Mouse (Mus musculus): Measurements from ENCODE around the gene Retreg3. TPM values are rescaled to one million over a fixed set of nuclear protein-coding genes. Genes with fewer than 3 reads are reported as not detected.
A peak's percentile ranks its signal among the peaks of the same experiment; 100 is the strongest.

Retreg3 gene
- polyA plus RNA-seq, 1 experiment from 2014 or later: 13.2 TPM

DNA sequence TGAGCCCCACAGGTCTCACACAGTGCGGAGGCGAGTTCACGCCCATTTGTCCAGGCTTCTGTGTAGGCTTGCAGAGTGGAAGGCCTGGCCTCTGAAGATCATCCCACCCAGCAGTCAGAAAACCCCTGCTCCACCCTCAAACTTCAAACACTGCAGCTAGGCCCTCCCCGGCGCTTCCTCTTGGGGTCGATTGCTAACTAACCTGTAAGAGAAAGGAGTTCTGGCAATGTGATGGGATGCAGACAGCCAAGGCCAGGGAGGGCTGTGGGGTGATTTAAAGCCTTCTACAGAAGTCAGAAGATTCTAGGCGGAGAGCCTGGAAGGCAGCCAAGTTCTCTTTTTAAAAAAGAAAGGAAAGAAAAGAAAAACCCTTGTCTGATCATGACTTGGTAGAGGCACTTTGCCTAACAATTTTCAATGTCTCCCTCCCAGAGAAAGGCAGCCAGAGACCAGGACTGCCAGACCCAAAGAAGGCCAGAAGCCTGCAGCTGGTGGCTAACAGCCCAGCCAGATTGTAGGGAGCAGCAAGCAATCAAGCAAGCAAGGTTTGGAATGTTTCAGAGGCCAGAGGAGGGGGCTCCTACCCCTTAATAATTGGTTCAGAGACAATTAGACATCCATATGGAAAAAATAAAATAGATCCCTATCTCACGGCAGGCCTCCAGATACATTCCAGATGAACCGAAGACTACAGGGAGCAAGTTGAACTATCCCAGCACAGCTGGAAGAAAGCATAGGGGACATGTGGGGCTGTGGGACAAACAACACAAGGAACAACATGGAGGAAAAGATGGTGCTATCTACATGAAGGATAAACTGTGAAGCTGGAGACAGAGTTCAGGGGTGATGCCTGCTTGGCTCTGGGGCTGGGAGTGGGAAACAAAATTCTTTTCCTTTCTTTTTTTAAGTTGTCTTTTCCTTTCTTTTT, 29.7 kb upstream of the Retreg3 start:
- no peaks in the 10 kb centered on the region for H3K36me3 ChIP-seq (ENCODE audit: control insufficient read depth, insufficient read depth, low read length)
- peak overlapping the region; percentile 80 for H3K27ac ChIP-seq (ENCODE audit: low read length)
- peak overlapping the region; percentile 41 for H3K9ac ChIP-seq (ENCODE audit: low read depth, low read length)
- ATAC-seq: peak; percentile 61
- H3K4me3 ChIP-seq (ENCODE audit: low read length): no peak overlapping the region
- WGBS: 31% methylated on average over 9 of the region's 9 CpGs
- H3K4me1 ChIP-seq (ENCODE audit: control insufficient read depth, insufficient read depth, low read length): peaks cover 13% of the 10 kb centered on the region
- H3K4me2 ChIP-seq (ENCODE audit: low read depth, low read length): no peak overlapping the region
- no peaks in the 10 kb centered on the region for H3K27me3 ChIP-seq (replicated peaks; ENCODE audit: control insufficient read depth, insufficient read depth, low read length)
- no peaks in the 10 kb centered on the region for H3K9me3 ChIP-seq (ENCODE audit: control insufficient read depth, low read length)

DNA sequence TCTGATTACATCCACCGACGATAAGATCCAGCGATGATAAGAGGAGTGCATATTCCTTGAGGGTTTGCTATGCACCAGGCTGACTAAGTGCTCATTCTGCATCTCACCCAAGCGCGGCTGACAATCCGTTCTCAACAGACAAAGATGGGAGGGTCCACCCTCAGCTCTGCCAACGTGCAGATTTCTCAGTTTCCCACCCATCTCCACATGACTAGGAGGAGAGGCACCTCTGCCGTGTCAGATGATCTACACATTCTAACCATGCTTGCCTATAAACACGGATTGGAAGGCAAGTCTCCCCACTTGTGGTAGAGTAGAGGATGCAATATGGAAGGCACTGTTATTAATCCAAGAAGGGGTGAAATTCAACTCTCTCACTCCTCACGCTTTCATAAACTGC, 29.1 kb upstream of the Retreg3 start:
- ATAC-seq: no peak
- Histone ChIP-seq H3K4me1 (ENCODE audit: control insufficient read depth, insufficient read depth, low read length) (peaks cover 16% of the 10 kb centered on the region), H3K27ac (ENCODE audit: low read length) (peak overlapping the region; percentile 80), H3K9ac (ENCODE audit: low read depth, low read length) (peak overlapping the region; percentile 41), H3K4me2 (ENCODE audit: low read depth, low read length) (no peak overlapping the region), H3K4me3 (ENCODE audit: low read length) (no peak overlapping the region), H3K9me3 (ENCODE audit: control insufficient read depth, low read length) (no peaks in the 10 kb centered on the region), H3K36me3 (ENCODE audit: control insufficient read depth, insufficient read depth, low read length) (no peaks in the 10 kb centered on the region), H3K27me3 (replicated peaks; ENCODE audit: control insufficient read depth, insufficient read depth, low read length) (no peaks in the 10 kb centered on the region)
- 62% methylated on average over 10 of the region's 10 CpGs for WGBS

DNA sequence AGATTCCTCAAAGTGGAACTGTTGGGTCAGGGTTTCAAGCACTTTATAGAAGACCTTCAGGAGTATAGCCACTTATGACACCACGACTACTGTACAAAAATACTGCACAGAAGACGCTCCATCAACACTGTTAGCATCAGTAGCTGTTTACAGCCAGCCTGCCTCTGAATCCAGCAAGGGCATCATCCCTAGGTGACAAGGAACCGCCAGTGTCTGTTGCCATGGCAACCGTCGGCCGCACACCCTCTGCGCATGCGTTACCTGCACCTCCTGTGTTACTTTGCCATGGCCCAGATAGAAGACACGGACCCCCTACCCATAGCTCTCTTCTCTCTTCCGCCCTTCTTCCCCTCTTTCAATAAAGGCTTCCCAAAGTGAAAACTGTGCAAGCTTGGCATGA, 26.7 kb upstream of the Retreg3 start:
- H3K27me3 ChIP-seq (replicated peaks; ENCODE audit: control insufficient read depth, insufficient read depth, low read length): no peaks in the 10 kb centered on the region
- ATAC-seq: no peak
- H3K36me3 ChIP-seq (ENCODE audit: control insufficient read depth, insufficient read depth, low read length): no peaks in the 10 kb centered on the region
- H3K4me2 ChIP-seq (ENCODE audit: low read depth, low read length): no peak overlapping the region
- no peak overlapping the region for H3K27ac ChIP-seq (ENCODE audit: low read length)
- WGBS: 34% methylated on average over 10 of the region's 10 CpGs
- no peak overlapping the region for H3K9ac ChIP-seq (ENCODE audit: low read depth, low read length)
- H3K4me1 ChIP-seq (ENCODE audit: control insufficient read depth, insufficient read depth, low read length): peaks cover 20% of the 10 kb centered on the region
- no peak overlapping the region for H3K4me3 ChIP-seq (ENCODE audit: low read length)
- H3K9me3 ChIP-seq (ENCODE audit: control insufficient read depth, low read length): no peaks in the 10 kb centered on the region

DNA sequence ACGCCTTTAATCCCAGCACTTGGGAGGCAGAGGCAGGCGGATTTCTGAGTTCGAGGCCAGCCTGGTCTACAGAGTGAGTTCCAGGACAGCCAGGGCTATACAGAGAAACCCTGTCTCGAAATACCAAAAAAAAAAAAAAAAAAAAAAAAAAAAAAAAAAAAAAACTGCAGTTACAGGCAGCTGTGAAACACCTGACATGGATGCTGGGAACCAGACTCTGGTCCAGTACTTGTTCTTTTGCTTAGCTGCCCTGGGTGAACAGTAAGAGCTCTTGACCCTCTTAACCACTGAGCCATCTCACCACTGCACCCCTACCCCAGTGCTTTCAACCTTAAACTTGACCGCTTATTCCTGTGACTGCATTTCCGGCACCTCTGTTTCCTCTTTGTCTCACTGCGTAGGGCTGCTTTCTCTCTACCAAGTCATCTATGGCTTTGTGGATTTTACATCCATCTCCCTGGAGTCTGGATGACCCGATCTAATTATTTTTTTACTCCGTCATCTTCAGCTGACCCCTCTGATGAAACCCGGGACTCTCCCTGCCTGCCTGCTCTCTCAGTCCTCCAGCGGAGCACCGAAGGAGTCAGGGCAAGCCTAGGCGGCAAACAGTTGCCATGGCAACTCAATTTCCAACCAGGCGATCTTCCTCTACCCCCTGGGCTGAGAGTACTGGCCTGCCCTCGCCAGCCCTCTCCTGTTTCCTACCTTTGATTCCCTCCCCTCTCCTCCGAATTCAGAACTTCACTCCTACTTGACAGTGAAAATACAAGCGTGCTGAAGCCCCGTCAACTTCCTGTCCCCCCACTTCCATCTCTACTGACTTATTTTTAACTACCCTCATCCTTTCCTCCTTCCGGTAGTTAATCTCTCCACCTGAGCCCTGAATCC, 23.9 kb upstream of the Retreg3 start:
- H3K9me3 ChIP-seq (ENCODE audit: control insufficient read depth, low read length): no peaks in the 10 kb centered on the region
- 0 out of 2 replicates have a peak, but pooled peaks have one; percentile 44 for ATAC-seq
- H3K4me2 ChIP-seq (ENCODE audit: low read depth, low read length): peak overlapping the region; percentile 52
- H3K4me3 ChIP-seq (ENCODE audit: low read length): peak overlapping the region; percentile 29
- peak overlapping the region; percentile 48 for H3K9ac ChIP-seq (ENCODE audit: low read depth, low read length)
- 25% methylated on average over 18 of the region's 19 CpGs for WGBS
- H3K27ac ChIP-seq (ENCODE audit: low read length): no peak overlapping the region
- H3K27me3 ChIP-seq (replicated peaks; ENCODE audit: control insufficient read depth, insufficient read depth, low read length): no peaks in the 10 kb centered on the region
- no peaks in the 10 kb centered on the region for H3K36me3 ChIP-seq (ENCODE audit: control insufficient read depth, insufficient read depth, low read length)
- H3K4me1 ChIP-seq (ENCODE audit: control insufficient read depth, insufficient read depth, low read length): peaks cover 16% of the 10 kb centered on the region

DNA sequence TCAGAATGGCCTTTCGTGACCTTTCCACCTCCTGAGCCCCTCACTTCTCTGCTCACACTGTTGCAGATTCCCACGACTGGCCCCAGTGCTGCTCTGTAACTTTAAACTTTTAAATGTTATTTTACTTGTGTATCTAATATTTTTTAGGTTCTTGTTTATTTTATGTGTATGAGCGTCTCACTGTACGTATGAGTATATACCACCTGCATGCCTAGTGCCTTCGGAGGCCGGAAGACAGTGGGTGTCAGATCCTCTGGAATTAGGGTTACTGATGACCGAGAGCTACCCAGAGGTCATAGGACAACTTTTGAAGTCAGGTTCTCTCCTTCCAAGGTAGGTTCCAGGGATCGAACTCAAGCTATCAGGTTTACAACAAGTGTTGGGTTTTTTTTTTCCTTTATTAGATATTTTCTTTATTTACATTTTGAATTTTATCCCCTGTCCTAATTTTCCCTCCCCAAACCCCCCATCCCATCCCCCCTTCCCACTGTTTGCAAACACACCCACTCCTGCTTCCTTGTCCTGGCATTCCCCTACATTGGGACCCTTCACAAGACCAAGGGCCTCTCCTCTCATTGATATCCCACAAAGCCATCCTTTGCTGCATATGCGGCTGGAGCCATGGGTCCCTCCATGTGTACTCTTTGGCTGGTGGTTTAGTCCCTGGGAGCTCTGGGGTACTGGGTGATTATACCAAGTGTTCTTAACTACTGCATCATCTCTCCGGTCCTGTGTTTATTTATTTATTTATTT, 22.7 kb upstream of the Retreg3 start:
- Histone ChIP-seq H3K4me2 (ENCODE audit: low read depth, low read length) (no peak overlapping the region), H3K27ac (ENCODE audit: low read length) (no peak overlapping the region), H3K27me3 (replicated peaks; ENCODE audit: control insufficient read depth, insufficient read depth, low read length) (no peaks in the 10 kb centered on the region), H3K9me3 (ENCODE audit: control insufficient read depth, low read length) (no peaks in the 10 kb centered on the region), H3K4me3 (ENCODE audit: low read length) (no peak overlapping the region), H3K4me1 (ENCODE audit: control insufficient read depth, insufficient read depth, low read length) (peaks cover 17% of the 10 kb centered on the region), H3K36me3 (ENCODE audit: control insufficient read depth, insufficient read depth, low read length) (no peaks in the 10 kb centered on the region), H3K9ac (ENCODE audit: low read depth, low read length) (no peak overlapping the region)
- ATAC-seq: no peak
- 86% methylated on average over 10 of the region's 10 CpGs for WGBS

DNA sequence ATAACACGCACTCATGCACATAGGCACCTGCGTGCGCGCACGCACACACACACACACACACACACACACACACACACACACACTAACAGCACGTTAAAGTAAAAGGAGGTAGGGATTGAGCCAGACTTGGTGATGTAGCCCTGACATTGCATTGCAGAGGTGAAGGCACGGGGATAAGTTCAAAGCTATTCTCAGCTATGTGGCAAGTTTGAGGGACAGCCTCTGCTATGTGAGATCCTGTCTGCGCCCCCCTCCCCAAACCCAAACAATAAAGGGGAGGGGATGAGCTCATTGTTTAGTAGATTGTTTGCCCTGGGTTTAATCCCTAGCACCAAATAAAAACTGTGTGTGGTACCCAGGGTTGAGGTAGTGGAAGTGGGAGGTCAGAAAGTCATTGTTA, 21.4 kb upstream of the Retreg3 start:
- no peak for ATAC-seq
- Histone ChIP-seq H3K4me1 (ENCODE audit: control insufficient read depth, insufficient read depth, low read length) (peaks cover 17% of the 10 kb centered on the region), H3K36me3 (ENCODE audit: control insufficient read depth, insufficient read depth, low read length) (no peaks in the 10 kb centered on the region), H3K9me3 (ENCODE audit: control insufficient read depth, low read length) (no peaks in the 10 kb centered on the region), H3K9ac (ENCODE audit: low read depth, low read length) (no peak overlapping the region), H3K4me2 (ENCODE audit: low read depth, low read length) (no peak overlapping the region), H3K27me3 (replicated peaks; ENCODE audit: control insufficient read depth, insufficient read depth, low read length) (no peaks in the 10 kb centered on the region), H3K4me3 (ENCODE audit: low read length) (no peak overlapping the region), H3K27ac (ENCODE audit: low read length) (no peak overlapping the region)
- 83% methylated on average over 8 of the region's 8 CpGs for WGBS

DNA sequence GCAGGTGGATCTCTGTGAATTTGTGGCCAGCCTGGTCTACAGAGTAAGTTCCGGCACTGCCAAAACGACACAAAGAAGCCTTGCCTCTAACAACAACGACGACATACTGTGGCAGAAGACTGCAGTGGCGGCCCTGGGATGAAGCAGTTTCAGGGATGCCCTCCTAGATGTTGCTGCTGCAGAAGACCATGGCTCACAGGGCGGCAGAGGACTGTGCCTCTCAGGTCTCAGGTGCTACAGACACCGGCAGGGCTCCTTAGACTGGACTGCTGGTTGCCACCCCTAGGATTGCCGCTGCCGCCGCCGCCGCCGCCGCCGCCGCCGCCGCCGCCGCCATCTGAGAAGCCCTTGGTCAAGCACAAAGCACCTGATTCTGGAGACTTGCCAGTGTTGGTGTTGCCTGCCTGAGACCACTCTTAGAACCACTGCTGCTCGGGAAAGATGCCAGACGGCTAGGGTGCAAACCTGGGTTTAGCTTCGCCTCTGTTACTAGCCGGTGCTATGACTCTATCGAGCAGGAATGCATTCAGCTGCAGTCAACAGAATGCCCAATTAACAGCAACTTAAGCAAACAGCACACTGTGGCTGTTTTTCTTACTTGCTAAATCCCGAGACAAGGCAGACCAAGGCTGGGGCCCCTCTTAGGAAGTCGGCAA, 20.6 kb upstream of the Retreg3 start:
- ATAC-seq: no peak
- 27% methylated on average over 27 of the region's 27 CpGs for WGBS
- peak overlapping the region; percentile 63 for H3K4me2 ChIP-seq (ENCODE audit: low read depth, low read length)
- no peaks in the 10 kb centered on the region for H3K36me3 ChIP-seq (ENCODE audit: control insufficient read depth, insufficient read depth, low read length)
- H3K4me1 ChIP-seq (ENCODE audit: control insufficient read depth, insufficient read depth, low read length): peaks cover 17% of the 10 kb centered on the region
- no peaks in the 10 kb centered on the region for H3K9me3 ChIP-seq (ENCODE audit: control insufficient read depth, low read length)
- peak overlapping the region; percentile 35 for H3K4me3 ChIP-seq (ENCODE audit: low read length)
- peak overlapping the region; percentile 50 for H3K9ac ChIP-seq (ENCODE audit: low read depth, low read length)
- no peak overlapping the region for H3K27ac ChIP-seq (ENCODE audit: low read length)
- H3K27me3 ChIP-seq (replicated peaks; ENCODE audit: control insufficient read depth, insufficient read depth, low read length): no peaks in the 10 kb centered on the region

DNA sequence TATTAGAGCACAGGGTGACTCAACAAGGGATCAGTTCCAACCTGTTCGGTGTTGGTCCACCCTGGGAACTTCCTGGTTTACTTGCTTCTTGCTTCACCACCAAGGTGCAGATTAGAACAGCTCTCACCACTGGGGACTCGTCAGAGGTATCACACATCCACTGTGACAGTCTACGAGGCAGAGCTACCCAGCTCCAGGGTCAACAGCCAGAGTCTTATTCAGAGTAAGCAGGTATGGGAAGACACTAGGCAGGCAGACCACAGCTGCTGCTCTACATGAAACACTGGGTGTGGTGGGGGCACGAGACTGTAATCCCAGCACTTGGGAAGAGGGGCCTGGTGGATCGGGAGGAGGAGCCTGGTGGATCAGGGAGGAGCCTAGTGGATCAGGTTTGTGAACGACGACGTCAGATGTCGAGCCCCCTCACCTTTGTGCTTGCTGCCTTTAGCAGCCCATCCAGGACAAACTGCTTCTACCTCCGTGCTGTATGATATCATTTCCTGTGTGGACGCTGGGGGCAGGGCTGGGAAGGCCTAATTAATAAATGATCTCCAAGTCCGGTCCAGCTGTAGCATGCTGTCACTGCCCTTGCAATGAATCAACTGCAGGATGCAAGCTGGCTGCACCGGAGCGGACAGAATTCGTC, 19.0 kb upstream of the Retreg3 start:
- no peaks in the 10 kb centered on the region for H3K27me3 ChIP-seq (replicated peaks; ENCODE audit: control insufficient read depth, insufficient read depth, low read length)
- ATAC-seq: peak; percentile 53
- no peaks in the 10 kb centered on the region for H3K9me3 ChIP-seq (ENCODE audit: control insufficient read depth, low read length)
- peak overlapping the region; percentile 15 for H3K9ac ChIP-seq (ENCODE audit: low read depth, low read length)
- H3K4me2 ChIP-seq (ENCODE audit: low read depth, low read length): peak overlapping the region; percentile 44
- no peaks in the 10 kb centered on the region for H3K36me3 ChIP-seq (ENCODE audit: control insufficient read depth, insufficient read depth, low read length)
- H3K4me3 ChIP-seq (ENCODE audit: low read length): peak overlapping the region; percentile 12; the same call in 1 of the 2 replicates
- H3K4me1 ChIP-seq (ENCODE audit: control insufficient read depth, insufficient read depth, low read length): peaks cover 13% of the 10 kb centered on the region
- WGBS: 25% methylated on average over 15 of the region's 15 CpGs
- H3K27ac ChIP-seq (ENCODE audit: low read length): no peak overlapping the region

Measured in intestine, embryonic 16.5 days (tissue).